Mouse (Mus musculus): ENCODE measurements around the gene Gm37240. TPM values are rescaled to one million over a fixed set of nuclear protein-coding genes. Genes with fewer than 3 reads are reported as not detected.

Gene Gm37240
- polyA plus RNA-seq, 1 experiment from 2014 or later, result 3.3 TPM

DNA sequence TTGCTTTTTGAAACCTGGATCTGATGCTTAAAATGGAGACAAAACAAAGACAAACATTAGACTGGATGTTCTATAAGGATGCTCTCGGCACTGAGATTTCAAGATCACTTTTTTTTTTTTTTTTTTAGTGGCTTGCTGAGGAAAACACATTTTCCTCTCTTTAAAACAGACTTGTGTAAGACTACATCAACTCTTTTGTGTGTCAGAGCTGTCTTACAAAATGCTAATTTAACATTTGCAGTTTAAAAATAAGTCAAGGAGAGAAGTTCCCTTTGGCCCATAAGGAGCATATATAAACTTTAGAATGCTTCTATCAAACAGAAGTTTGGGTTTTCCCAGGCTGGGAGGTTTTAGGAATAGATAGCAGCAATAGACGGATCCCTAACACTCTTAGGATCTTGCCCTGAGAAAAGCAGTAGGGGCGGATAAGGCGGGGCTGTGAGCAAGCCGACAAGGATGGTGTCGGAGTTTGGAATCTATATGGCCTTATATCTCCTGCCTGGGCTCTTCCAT is 739.2 kb downstream of the Gm37240 start:
- ATAC-seq, result no peak
- no peak overlapping the region for H3K27ac ChIP-seq (ENCODE audit: low read depth, low read length)
- no peaks in the 10 kb centered on the region for H3K36me3 ChIP-seq (ENCODE audit: control insufficient read depth, insufficient read depth)

DNA sequence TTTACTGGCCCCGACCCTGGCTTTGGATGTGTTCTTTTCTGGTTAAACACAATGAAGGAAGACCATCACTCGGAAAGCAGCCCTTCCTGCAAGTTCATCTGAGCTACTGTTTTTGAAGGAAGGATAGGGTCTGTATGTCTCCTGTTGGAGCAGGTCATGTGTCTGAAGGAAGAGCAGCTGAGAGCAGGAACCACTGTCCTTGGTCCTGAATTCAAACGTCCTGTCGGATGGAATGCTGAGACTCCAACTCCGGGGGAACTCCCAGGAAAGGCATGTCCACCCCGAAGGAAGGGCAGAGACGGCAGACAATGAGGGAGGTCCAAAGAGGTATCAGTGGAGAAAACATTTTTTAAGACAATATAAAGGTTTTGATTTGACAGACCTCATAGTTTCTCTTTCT is 741.8 kb downstream of the Gm37240 start:
- TF ChIP-seq CTCF (IDR thresholded peaks at IDR 0.05; ENCODE audit: low read depth), result no peak
- no peaks in the 10 kb centered on the region for H3K4me1 ChIP-seq (replicated peaks; ENCODE audit: control insufficient read depth, insufficient read depth, low read length)
- WGBS, result 19% methylated on average over 7 of the region's 7 CpGs
- no peaks in the 10 kb centered on the region for H3K9me3 ChIP-seq (ENCODE audit: control insufficient read depth)
- no peak overlapping the region for H3K4me3 ChIP-seq (ENCODE audit: low read depth, low read length)
- H3K27ac ChIP-seq (ENCODE audit: low read depth, low read length), result no peak overlapping the region
- H3K36me3 ChIP-seq (ENCODE audit: control insufficient read depth, insufficient read depth), result no peaks in the 10 kb centered on the region
- H3K9ac ChIP-seq (ENCODE audit: low read depth, low read length), result no peak overlapping the region
- ATAC-seq, result no peak
- H3K27me3 ChIP-seq (replicated peaks; ENCODE audit: control insufficient read depth, insufficient read depth, low read length), result no peaks in the 10 kb centered on the region
- no peak overlapping the region for H3K4me2 ChIP-seq (replicated peaks; ENCODE audit: low read depth)

More for the DNA sequence above, 739.2 kb downstream of the Gm37240 start:
- TF ChIP-seq CTCF (IDR thresholded peaks at IDR 0.05; ENCODE audit: low read depth), result no peak
- H3K4me1 ChIP-seq (replicated peaks; ENCODE audit: control insufficient read depth, insufficient read depth, low read length), result no peaks in the 10 kb centered on the region
- H3K9me3 ChIP-seq (ENCODE audit: control insufficient read depth), result no peaks in the 10 kb centered on the region
- no peak overlapping the region for H3K4me2 ChIP-seq (replicated peaks; ENCODE audit: low read depth)
- no peak overlapping the region for H3K4me3 ChIP-seq (ENCODE audit: low read depth, low read length)
- no peak overlapping the region for H3K9ac ChIP-seq (ENCODE audit: low read depth, low read length)
- H3K27me3 ChIP-seq (replicated peaks; ENCODE audit: control insufficient read depth, insufficient read depth, low read length), result no peaks in the 10 kb centered on the region
- WGBS, result 82% methylated on average over 6 of the region's 6 CpGs

GRCm38 (mm10) chr3:85145076-85145475 is 742.2 kb downstream of the Gm37240 start:
- Histone ChIP-seq H3K27me3 (replicated peaks; ENCODE audit: control insufficient read depth, insufficient read depth, low read length) (no peaks in the 10 kb centered on the region), H3K36me3 (ENCODE audit: control insufficient read depth, insufficient read depth) (no peaks in the 10 kb centered on the region), H3K27ac (ENCODE audit: low read depth, low read length) (no peak overlapping the region), H3K4me1 (replicated peaks; ENCODE audit: control insufficient read depth, insufficient read depth, low read length) (no peaks in the 10 kb centered on the region), H3K4me2 (replicated peaks; ENCODE audit: low read depth) (no peak overlapping the region), H3K9ac (ENCODE audit: low read depth, low read length) (no peak overlapping the region), H3K4me3 (ENCODE audit: low read depth, low read length) (no peak overlapping the region), H3K9me3 (ENCODE audit: control insufficient read depth) (no peaks in the 10 kb centered on the region)
- no peak for TF ChIP-seq CTCF (IDR thresholded peaks at IDR 0.05; ENCODE audit: low read depth)
- ATAC-seq, result no peak
- 90% methylated on average over 4 of the region's 4 CpGs for WGBS

DNA sequence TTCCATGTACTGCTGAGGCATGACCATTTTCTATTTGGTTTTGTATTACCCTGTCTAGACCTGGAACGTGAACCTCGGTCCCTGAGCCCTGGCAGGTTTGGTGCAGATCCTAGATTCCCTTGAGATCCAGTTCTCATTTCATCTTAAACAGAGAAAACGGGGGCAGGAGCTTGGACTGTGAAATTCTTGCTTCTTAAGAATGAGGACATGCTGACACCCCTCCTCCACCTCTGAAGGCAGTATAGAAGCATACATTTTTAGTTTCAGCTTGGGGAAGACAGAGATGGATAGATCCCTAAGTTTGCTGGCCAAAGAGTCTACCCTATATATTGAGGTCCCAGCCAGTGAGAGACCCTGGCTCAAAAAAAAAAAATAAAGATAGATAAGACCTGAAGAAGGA is 742.9 kb downstream of the Gm37240 start:
- H3K27ac ChIP-seq (ENCODE audit: low read depth, low read length), result no peak overlapping the region
- 95% methylated on average over 3 of the region's 3 CpGs for whole genome bisulfite sequencing
- H3K4me1 ChIP-seq (replicated peaks; ENCODE audit: control insufficient read depth, insufficient read depth, low read length), result no peaks in the 10 kb centered on the region
- no peaks in the 10 kb centered on the region for H3K9me3 ChIP-seq (ENCODE audit: control insufficient read depth)
- no peak overlapping the region for H3K9ac ChIP-seq (ENCODE audit: low read depth, low read length)
- no peak overlapping the region for H3K4me2 ChIP-seq (replicated peaks; ENCODE audit: low read depth)
- TF ChIP-seq CTCF (IDR thresholded peaks at IDR 0.05; ENCODE audit: low read depth), result no peak
- no peaks in the 10 kb centered on the region for H3K36me3 ChIP-seq (ENCODE audit: control insufficient read depth, insufficient read depth)
- H3K4me3 ChIP-seq (ENCODE audit: low read depth, low read length), result no peak overlapping the region
- ATAC-seq, result no peak
- H3K27me3 ChIP-seq (replicated peaks; ENCODE audit: control insufficient read depth, insufficient read depth, low read length), result no peaks in the 10 kb centered on the region

DNA sequence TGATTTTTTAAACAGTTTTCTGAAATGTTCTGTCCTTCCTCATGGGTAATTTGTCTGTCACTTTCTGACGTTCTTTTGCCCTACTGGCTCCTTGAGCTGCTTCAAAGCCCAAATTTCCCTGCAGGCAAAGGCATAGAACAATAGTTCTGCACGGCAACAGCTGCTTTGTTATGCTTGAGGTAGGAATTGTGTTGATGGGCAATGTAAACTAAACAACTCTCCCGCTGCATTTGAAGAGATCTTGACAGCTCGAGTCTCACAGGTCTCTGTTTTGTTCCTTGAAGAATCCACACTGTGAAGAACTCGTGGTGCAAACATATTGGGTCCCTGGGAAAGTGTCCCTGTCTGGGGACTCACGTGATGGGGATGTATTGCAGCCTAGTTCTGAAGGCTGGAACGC is 746.8 kb downstream of the Gm37240 start:
- H3K4me3 ChIP-seq (ENCODE audit: low read depth, low read length), result no peak overlapping the region
- WGBS, result 33% methylated on average over 7 of the region's 7 CpGs
- no peaks in the 10 kb centered on the region for H3K36me3 ChIP-seq (ENCODE audit: control insufficient read depth, insufficient read depth)
- H3K4me1 ChIP-seq (replicated peaks; ENCODE audit: control insufficient read depth, insufficient read depth, low read length), result no peaks in the 10 kb centered on the region
- no peak for TF ChIP-seq CTCF (IDR thresholded peaks at IDR 0.05; ENCODE audit: low read depth)
- no peak for ATAC-seq
- H3K9ac ChIP-seq (ENCODE audit: low read depth, low read length), result no peak overlapping the region
- no peaks in the 10 kb centered on the region for H3K27me3 ChIP-seq (replicated peaks; ENCODE audit: control insufficient read depth, insufficient read depth, low read length)
- no peak overlapping the region for H3K27ac ChIP-seq (ENCODE audit: low read depth, low read length)
- no peak overlapping the region for H3K4me2 ChIP-seq (replicated peaks; ENCODE audit: low read depth)
- H3K9me3 ChIP-seq (ENCODE audit: control insufficient read depth), result no peaks in the 10 kb centered on the region

DNA sequence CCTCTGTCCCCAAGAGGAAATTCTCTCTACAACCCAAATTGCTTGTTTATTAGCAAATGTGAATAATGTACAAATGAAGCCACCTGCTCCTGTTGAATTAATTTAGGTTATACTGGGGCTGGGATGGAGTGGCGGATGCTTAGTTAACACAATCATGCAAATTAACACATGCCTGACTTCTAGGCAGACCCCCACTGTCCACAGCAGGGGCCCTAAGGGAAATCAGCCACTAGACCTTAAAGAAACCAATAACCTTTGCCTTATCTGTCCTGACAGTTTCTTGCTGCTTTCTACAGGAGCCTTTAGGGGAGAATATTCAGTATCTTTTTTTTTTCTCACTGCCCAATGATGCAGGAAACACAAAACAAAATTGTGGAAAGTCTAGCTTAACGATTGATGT is 748.9 kb downstream of the Gm37240 start:
- WGBS, result 91% methylated on average over 2 of the region's 2 CpGs

GRCm38 (mm10) chr3:85133561-85133960 is 753.8 kb downstream of the Gm37240 start:
- Histone ChIP-seq H3K9me3 (ENCODE audit: control insufficient read depth) (no peaks in the 10 kb centered on the region), H3K9ac (ENCODE audit: low read depth, low read length) (no peak overlapping the region), H3K4me1 (replicated peaks; ENCODE audit: control insufficient read depth, insufficient read depth, low read length) (no peaks in the 10 kb centered on the region), H3K27ac (ENCODE audit: low read depth, low read length) (no peak overlapping the region), H3K27me3 (replicated peaks; ENCODE audit: control insufficient read depth, insufficient read depth, low read length) (no peaks in the 10 kb centered on the region), H3K4me3 (ENCODE audit: low read depth, low read length) (no peak overlapping the region), H3K4me2 (replicated peaks; ENCODE audit: low read depth) (no peak overlapping the region), H3K36me3 (ENCODE audit: control insufficient read depth, insufficient read depth) (no peaks in the 10 kb centered on the region)
- ATAC-seq, result no peak
- 73% methylated on average over 4 of the region's 4 CpGs for WGBS
- TF ChIP-seq CTCF (IDR thresholded peaks at IDR 0.05; ENCODE audit: low read depth), result no peak

More for the DNA sequence above, 748.9 kb downstream of the Gm37240 start:
- H3K9ac ChIP-seq (ENCODE audit: low read depth, low read length), result no peak overlapping the region
- no peaks in the 10 kb centered on the region for H3K9me3 ChIP-seq (ENCODE audit: control insufficient read depth)
- TF ChIP-seq CTCF (IDR thresholded peaks at IDR 0.05; ENCODE audit: low read depth), result no peak
- ATAC-seq, result no peak
- no peaks in the 10 kb centered on the region for H3K4me1 ChIP-seq (replicated peaks; ENCODE audit: control insufficient read depth, insufficient read depth, low read length)
- no peaks in the 10 kb centered on the region for H3K36me3 ChIP-seq (ENCODE audit: control insufficient read depth, insufficient read depth)
- H3K27ac ChIP-seq (ENCODE audit: low read depth, low read length), result no peak overlapping the region
- no peak overlapping the region for H3K4me3 ChIP-seq (ENCODE audit: low read depth, low read length)
- no peak overlapping the region for H3K4me2 ChIP-seq (replicated peaks; ENCODE audit: low read depth)
- no peaks in the 10 kb centered on the region for H3K27me3 ChIP-seq (replicated peaks; ENCODE audit: control insufficient read depth, insufficient read depth, low read length)

Data from intestine, postnatal 0 days (tissue).